Mouse (Mus musculus): ENCODE results near the gene 1700125H20Rik. TPM values are rescaled to one million over a fixed set of nuclear protein-coding genes. Genes with fewer than 3 reads are reported as not detected.

The 1700125H20Rik gene
- total RNA-seq (2023): not detected

GRCm38 (mm10) chr11:85170058-85170740 lies at the start of gene 1700125H20Rik:
Gene 1700125H20Rik, plus strand, starts transcription at chr11:85170404.

GRCm38 (mm10) chr11:85139581-85140540 lies 30.3 kb upstream of the 1700125H20Rik start, which contains the start of gene Usp32:
Gene Usp32, minus strand, starts transcription at chr11:85140161.

Other genes starting within 250 kb of the 1700125H20Rik start
- not detected for gene Car4, start 212.6 kb upstream of the 1700125H20Rik start, total RNA-seq (2023)
- 10 to 100 TPM; 31.3 to 44.5 TPM for gene Usp32, start 30.2 kb upstream of the 1700125H20Rik start, total RNA-seq (2023)
- gene Appbp2, start 64.7 kb downstream of the 1700125H20Rik start, total RNA-seq (2023): 10 to 100 TPM; 24.7 to 26.3 TPM
- gene Ppm1d, start 140.8 kb downstream of the 1700125H20Rik start, total RNA-seq (2023): 10 to 100 TPM; 25.9 to 28.4 TPM
- gene Bcas3, start 182.8 kb downstream of the 1700125H20Rik start, total RNA-seq (2023): 10 to 100 TPM; 57.9 to 58.3 TPM